Mouse (Mus musculus) midbrain, embryonic 16.5 days (tissue): Measurements from ENCODE around the gene Pld5. TPM values are rescaled to one million over a fixed set of nuclear protein-coding genes. Genes with fewer than 3 reads are reported as not detected.

Experiments used
- ATAC-seq: fragments of 200-750 bp; cut with Nextera tagmentation; 2 replicates; pipeline ENCODE4 v1.8.0; 2017; ENCODE audit warnings: moderate TSS enrichment
- H3K27ac ChIP-seq: fragments of 300-500 bp; sonication (generic); 2 replicates; pipeline ENCODE4 v1.5.1; 2014; ENCODE audit warnings: mild to moderate bottlenecking, low read length, mixed read lengths
- H3K27me3 ChIP-seq: fragments of 300-500 bp; sonication (generic); 2 replicates; pipeline ENCODE4 v1.6.1; 2014; ENCODE audit warnings: low read depth, low read length, mixed read lengths; ENCODE audit not compliant: control insufficient read depth, insufficient read depth
- H3K36me3 ChIP-seq: fragments of 300-500 bp; sonication (generic); 2 replicates; pipeline ENCODE4 v1.6.1; 2014; ENCODE audit warnings: mild to moderate bottlenecking, low read length, moderate library complexity, mixed read lengths; ENCODE audit not compliant: control insufficient read depth, insufficient read depth
- H3K4me1 ChIP-seq: fragments of 300-500 bp; sonication (generic); 2 replicates; pipeline ENCODE4 v1.6.1; 2014; ENCODE audit warnings: mild to moderate bottlenecking, low read length, mixed read lengths; ENCODE audit not compliant: control insufficient read depth, insufficient read depth
- H3K4me2 ChIP-seq: fragments of 300-500 bp; sonication (generic); 2 replicates; pipeline ENCODE4 v1.6.1; 2014; ENCODE audit warnings: mild to moderate bottlenecking, low read length, mixed read lengths
- H3K4me3 ChIP-seq: fragments of 300-500 bp; sonication (generic); 2 replicates; pipeline ENCODE4 v1.5.1; 2014; ENCODE audit warnings: low read depth, mild to moderate bottlenecking, low read length, moderate library complexity, mixed read lengths
- H3K9ac ChIP-seq: fragments of 300-500 bp; sonication (generic); 2 replicates; pipeline ENCODE4 v1.6.1; 2014; ENCODE audit warnings: low read depth, low read length, mixed read lengths
- H3K9me3 ChIP-seq: fragments of 300-500 bp; sonication (generic); replicated peaks from 2 replicates; pipeline ENCODE4 v1.6.1; 2014; ENCODE audit warnings: mild to moderate bottlenecking, low read length, mixed read lengths; ENCODE audit not compliant: control insufficient read depth, poor library complexity, severe bottlenecking
- WGBS: fragments of 180-500 bp; shearing (Covaris S2); extraction: QIAGEN DNeasy Blood & Tissue Kit; methylation state at CpG from one replicate; pipeline ENCODE4 v1.1.7; 2014; 5-methylcytosine and 5-hydroxymethylcytosine counted together
- polyA plus RNA-seq: library from polyadenylated mRNA; unstranded; fragments of >200 nt; fragmentation: Nextera tagmentation; extraction: Ambion mirVana; gene quantifications from 2 replicates; pipeline ENCODE4 v1.2.1, GENCODE M21; 2015

Gene Pld5
- 5.0 TPM in 2 replicates for polyA plus RNA-seq

DNA sequence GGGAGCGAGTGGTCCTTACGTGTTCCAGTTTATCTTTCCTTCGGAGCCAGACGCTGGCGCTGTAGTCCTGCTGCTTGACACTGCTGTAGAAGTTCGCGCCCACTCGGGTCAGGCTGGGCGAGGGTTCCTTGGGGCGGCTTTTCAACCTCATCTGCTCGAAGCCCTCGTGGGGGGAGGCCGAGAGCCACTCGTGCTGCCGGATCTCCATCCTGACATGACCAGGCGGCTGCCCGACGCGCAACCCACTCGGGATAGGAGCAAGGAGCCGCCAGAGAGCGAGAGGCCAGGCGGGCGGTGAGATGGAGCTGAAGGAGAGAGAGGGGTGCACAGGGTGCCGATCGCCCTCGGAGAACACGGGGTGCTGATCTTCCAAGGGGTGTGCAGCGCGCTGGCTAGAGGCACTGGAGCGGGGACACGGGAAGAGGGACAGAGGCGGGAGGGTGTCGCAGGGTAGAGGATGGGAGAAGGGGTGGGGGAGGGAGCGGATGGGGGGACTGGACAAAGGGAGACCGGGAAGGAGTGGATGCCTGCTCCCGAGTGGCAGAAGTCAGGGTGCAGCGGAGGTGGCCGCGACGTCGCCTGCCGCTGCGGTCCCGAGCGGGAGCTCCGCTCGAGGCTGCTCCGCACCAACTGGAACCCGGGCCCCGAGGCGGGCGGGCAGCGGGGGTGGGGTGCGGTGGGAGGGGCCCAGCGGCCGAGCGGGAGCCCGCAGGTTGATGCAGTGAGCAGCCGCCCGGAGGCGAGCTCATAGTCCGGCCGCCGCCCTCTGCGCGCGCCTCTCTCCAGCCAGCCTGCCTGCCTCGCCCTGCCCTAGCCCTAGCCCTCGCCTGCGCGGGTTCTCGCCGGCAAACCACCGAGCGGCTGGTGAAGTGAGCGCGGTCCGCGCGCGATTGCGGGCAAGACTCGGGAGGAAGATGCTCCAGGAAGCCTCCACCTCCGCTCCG lies at the start of gene Pld5:
Gene Pld5, minus strand, starts transcription at position 646 of the 944 bp plus-strand sequence.
- Histone ChIP-seq H3K9ac (peak within 1 kb of the TSS; percentile 86), H3K4me1 (peaks cover 12% of the 10 kb centered on the region; the same call in 1 of the 2 replicates), H3K9me3 (no peaks in the 10 kb centered on the region), H3K27me3 (no peaks in the 10 kb centered on the region), H3K36me3 (no peaks in the 10 kb centered on the region), H3K4me2 (peak within 1 kb of the TSS; percentile 89), H3K27ac (peak within 1 kb of the TSS; percentile 65), H3K4me3 (peak within 1 kb of the TSS; percentile 68)
- WGBS = under 1% methylated on average over 70 of the region's 86 CpGs
- peak; percentile 93 for ATAC-seq

DNA sequence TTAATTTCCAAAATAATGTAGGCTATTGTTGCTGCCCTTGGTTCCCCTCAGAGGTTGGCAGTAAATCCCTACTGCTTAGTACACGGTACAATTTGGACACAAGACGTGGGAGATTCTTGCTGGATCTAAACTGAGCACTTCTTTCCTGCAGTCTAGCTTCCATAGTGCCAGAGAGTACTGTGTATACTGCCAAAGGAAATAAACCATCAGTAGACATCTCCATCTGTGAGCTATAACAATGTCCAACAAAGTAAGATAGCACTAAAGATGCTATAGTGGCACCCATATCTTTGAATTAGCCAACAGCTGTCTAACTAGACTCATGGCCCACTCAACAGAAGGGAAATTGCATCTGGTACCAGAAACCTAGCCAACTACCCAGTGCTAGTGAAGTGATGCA lies 40.0 kb upstream of the Pld5 start:
- no peak for ATAC-seq
- H3K4me1 ChIP-seq = no peaks in the 10 kb centered on the region
- H3K4me2 ChIP-seq = no peak overlapping the region
- H3K9ac ChIP-seq = no peak overlapping the region
- H3K27ac ChIP-seq = no peak overlapping the region
- 79% methylated on average over 2 of the region's 2 CpGs for WGBS
- H3K36me3 ChIP-seq = no peaks in the 10 kb centered on the region
- no peaks in the 10 kb centered on the region for H3K27me3 ChIP-seq
- H3K9me3 ChIP-seq = no peaks in the 10 kb centered on the region
- H3K4me3 ChIP-seq = no peak overlapping the region

DNA sequence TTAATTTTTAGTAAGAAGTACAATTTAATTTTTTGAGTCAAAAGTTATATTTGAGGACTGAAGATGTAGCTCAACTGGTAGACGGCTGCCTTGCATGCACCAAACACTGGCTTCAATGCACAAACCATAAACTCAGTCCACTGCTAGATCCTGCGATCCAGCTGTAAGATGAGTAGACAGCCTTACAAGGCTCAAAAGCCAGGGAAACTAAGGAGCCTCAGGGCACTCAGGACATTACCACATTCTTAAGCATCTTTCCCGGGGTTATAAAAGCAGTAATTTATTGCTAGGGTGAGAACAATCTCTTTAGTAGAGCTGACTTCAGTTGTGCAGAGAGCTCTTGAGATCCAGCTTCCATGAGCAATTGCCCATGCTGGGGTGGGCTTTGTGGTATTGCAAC lies 35.1 kb upstream of the Pld5 start:
- Histone ChIP-seq H3K27ac (no peak overlapping the region), H3K9me3 (no peaks in the 10 kb centered on the region), H3K36me3 (no peaks in the 10 kb centered on the region), H3K4me2 (no peak overlapping the region), H3K9ac (no peak overlapping the region), H3K4me3 (no peak overlapping the region), H3K27me3 (no peaks in the 10 kb centered on the region), H3K4me1 (no peaks in the 10 kb centered on the region)
- 82% methylated on average over 3 of the region's 3 CpGs for WGBS
- no peak for ATAC-seq

DNA sequence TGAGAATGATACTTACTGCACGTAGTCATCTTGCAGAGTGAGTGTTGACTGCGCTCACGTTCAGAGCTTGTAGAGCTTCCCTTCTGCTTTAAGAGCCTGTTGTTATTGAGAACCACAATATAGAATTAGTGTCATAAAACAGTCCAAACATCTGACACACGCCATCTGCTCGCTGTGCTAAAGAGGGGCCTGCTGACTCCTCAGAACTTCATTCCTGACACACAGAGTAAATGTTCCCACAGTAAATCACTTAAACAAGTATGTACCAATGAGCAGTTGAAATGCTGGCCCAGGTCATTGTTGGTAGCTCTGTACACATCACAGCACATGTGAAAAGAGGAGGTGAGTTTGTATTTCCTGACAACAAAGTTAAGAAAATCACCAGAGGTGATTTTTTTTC lies 14.3 kb upstream of the Pld5 start:
- Histone ChIP-seq H3K27ac (no peak overlapping the region), H3K4me2 (no peak overlapping the region), H3K4me3 (no peak overlapping the region), H3K9me3 (no peaks in the 10 kb centered on the region), H3K27me3 (no peaks in the 10 kb centered on the region), H3K4me1 (no peaks in the 10 kb centered on the region), H3K36me3 (no peaks in the 10 kb centered on the region), H3K9ac (no peak overlapping the region)
- 84% methylated on average over 5 of the region's 5 CpGs for WGBS
- no peak for ATAC-seq

DNA sequence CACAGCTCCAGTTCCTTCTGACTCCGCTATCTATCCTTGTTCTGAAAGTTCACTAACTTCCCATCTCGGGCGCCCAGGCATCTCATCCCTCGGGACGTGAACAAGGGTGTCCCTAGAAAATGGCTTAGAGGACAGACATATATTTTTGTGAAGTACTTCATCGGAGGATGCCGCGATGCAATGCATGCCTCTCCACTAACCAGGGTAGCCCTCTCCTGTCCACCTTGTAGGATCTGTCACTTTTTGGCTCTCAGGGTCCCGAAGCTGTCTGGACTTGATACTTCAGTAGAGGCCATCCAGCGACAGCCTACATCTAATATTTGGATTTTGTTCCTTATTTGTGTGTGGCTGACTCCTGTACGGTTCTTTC lies 484 bp upstream of the Pld5 start:
- no peaks in the 10 kb centered on the region for H3K27me3 ChIP-seq

DNA sequence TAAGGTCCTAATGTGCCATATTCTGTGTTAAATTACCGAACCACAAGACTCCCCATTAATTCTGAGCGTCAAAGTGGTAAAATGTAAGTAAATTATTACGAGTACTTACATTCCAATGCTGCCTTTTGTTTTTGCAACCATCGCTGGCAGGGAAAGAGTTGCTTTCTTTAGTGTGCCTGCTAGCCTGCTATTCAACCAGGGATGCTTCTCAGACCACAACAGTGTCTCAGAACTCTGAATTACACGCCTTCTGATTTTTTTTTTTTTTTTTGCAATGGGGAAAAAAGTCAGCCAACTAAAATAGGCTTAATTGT lies 26.4 kb downstream of the Pld5 start:
- H3K4me2 ChIP-seq = peak overlapping the region; percentile 13; the same call in 1 of the 2 replicates

More for the DNA sequence above, 484 bp upstream of the Pld5 start:
- Histone ChIP-seq H3K9ac (peak overlapping the region; percentile 86), H3K27ac (peak overlapping the region; percentile 65), H3K4me3 (peak overlapping the region; percentile 68), H3K36me3 (no peaks in the 10 kb centered on the region), H3K9me3 (no peaks in the 10 kb centered on the region), H3K4me2 (peak overlapping the region; percentile 89), H3K4me1 (peaks cover 12% of the 10 kb centered on the region; the same call in 1 of the 2 replicates)
- 7% methylated on average over 11 of the region's 11 CpGs for WGBS
- ATAC-seq = peak; percentile 21; the same call in 1 of the 2 replicates

DNA sequence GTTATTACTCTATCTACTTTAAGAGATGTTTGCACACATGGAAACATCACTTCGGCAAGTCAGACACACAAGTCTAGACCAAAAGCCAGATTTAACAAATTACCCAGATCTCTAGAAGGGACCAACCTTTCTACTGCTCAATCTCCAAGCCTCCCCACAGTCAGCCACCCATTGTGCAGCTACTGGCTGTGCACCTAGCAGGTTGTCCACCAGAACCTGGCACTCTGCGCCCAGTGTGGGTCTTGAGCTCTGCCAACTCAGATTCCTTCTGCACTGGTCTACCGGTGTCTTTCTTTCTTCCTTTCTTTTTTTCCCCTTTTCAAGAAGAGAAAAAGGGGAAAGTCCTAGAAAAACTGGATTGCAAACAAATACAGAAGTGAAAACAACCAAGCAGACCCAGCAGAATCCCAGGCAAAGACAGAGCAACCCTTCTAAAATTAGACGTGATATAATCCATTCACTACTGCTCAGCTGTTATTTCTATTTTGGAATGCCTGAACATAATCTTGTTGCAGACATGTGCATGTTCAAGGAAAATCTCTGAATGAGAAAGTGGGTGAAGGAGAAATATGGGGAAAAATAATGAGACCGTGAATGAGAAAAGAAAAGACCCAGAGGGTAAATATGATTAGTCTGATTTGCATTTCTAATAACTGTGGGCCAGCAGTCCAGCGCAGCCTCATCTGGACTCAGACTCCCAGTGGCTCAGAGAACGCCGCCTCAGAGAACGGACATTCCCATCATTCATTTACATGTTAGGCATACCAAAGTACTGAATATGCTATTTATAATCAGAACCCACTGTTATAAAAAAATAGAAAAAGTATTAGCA lies 27.0 kb downstream of the Pld5 start:
- no peak for ATAC-seq
- Histone ChIP-seq H3K4me2 (peak overlapping the region; percentile 13; the same call in 1 of the 2 replicates), H3K27me3 (no peaks in the 10 kb centered on the region), H3K9me3 (no peaks in the 10 kb centered on the region), H3K4me3 (no peak overlapping the region), H3K27ac (no peak overlapping the region), H3K4me1 (peaks cover 5% of the 10 kb centered on the region; the same call in 1 of the 2 replicates), H3K36me3 (no peaks in the 10 kb centered on the region), H3K9ac (no peak overlapping the region)
- WGBS = 52% methylated on average over 9 of the region's 9 CpGs

More for the DNA sequence above, 26.4 kb downstream of the Pld5 start:
- Histone ChIP-seq H3K36me3 (no peaks in the 10 kb centered on the region), H3K9ac (no peak overlapping the region), H3K27me3 (no peaks in the 10 kb centered on the region), H3K9me3 (no peaks in the 10 kb centered on the region), H3K27ac (no peak overlapping the region), H3K4me3 (no peak overlapping the region), H3K4me1 (peaks cover 5% of the 10 kb centered on the region; the same call in 1 of the 2 replicates)
- no peak for ATAC-seq
- WGBS = 40% methylated on average over 5 of the region's 5 CpGs

DNA sequence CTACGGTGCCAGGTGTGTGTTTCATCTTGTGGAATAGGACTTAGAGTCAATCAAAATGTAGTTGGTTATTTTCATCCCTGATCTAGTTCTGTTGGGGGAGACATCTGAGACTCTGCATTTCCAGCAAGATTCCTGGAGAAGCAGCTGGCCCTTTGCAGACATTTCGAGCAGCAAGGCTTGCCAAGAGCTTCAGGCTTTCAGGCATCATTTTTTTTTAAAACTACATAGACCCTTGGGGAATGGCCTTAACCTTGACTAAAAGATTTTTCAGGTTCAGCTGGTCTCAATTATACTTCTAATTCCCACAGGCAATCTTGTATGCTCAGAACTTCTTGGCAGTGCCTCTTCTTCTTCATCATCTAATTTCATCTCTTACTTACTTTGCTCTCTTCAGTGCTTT lies 35.9 kb downstream of the Pld5 start:
- 87% methylated on average over 2 of the region's 2 CpGs for WGBS
- ATAC-seq = no peak
- no peak overlapping the region for H3K9ac ChIP-seq

More for the DNA sequence above, 35.9 kb downstream of the Pld5 start:
- Histone ChIP-seq H3K4me1 (no peaks in the 10 kb centered on the region), H3K9me3 (no peaks in the 10 kb centered on the region), H3K27ac (no peak overlapping the region), H3K4me3 (no peak overlapping the region), H3K27me3 (no peaks in the 10 kb centered on the region), H3K36me3 (no peaks in the 10 kb centered on the region), H3K4me2 (no peak overlapping the region)
